14 mouse cellular contexts compared by ENCODE assay signal in genomic region chr13:82058872-82059271, GRCm38 (mm10).
DNase-seq lines count a peak whose midpoint lies in the region; ATAC-seq and TF ChIP-seq lines count a peak whose summit lies in the region.
"Had no signal": no experiment of that assay in that cellular context is flagged by ENCODE, and none has a peak within 500 bp of the region (broad histone marks: within the 10 kb centered on the region; RNA-seq: fewer than 3 reads in every experiment).

No protein-coding gene starts in this region.

- no peak overlapping the region for H3K4me2 ChIP-seq in embryonic facial prominence, embryonic 15.5 days (replicated peaks)
- H3K4me2 ChIP-seq in heart, embryonic 12.5 days, result no peak overlapping the region
- H3K4me2 ChIP-seq in limb, embryonic 14.5 days (replicated peaks; ENCODE audit: low read depth, low read length, severe bottlenecking), result no peak overlapping the region
- H3K4me2 ChIP-seq in liver, postnatal 0 days (ENCODE audit: low read depth, low read length), result no peak overlapping the region
- H3K4me2 ChIP-seq: kidney, embryonic 15.5 days; liver, embryonic 13.5 days; midbrain, embryonic 12.5 days; neural tube, embryonic 12.5 days had no signal

- ATAC-seq in embryonic facial prominence, embryonic 15.5 days (ENCODE audit: insufficient number of reproducible peaks, low FRiP score, low TSS enrichment, low read depth), result no peak
- ATAC-seq in heart, embryonic 12.5 days (ENCODE audit: insufficient number of reproducible peaks, low FRiP score), result no peak
- ATAC-seq in limb, embryonic 14.5 days (ENCODE audit: low FRiP score, low read depth), result no peak
- ATAC-seq in liver, postnatal 0 days, result no peak

- no peaks in the 10 kb centered on the region for H3K36me3 ChIP-seq in embryonic facial prominence, embryonic 15.5 days
- no peaks in the 10 kb centered on the region for H3K36me3 ChIP-seq in heart, embryonic 12.5 days
- no peaks in the 10 kb centered on the region for H3K36me3 ChIP-seq in limb, embryonic 14.5 days (ENCODE audit: control insufficient read depth, insufficient read depth, low read length)
- H3K36me3 ChIP-seq in liver, postnatal 0 days (replicated peaks; ENCODE audit: insufficient read depth, low read length), result no peaks in the 10 kb centered on the region
- H3K36me3 ChIP-seq: kidney, embryonic 15.5 days; liver, embryonic 13.5 days; midbrain, embryonic 12.5 days; neural tube, embryonic 12.5 days had no signal

- TF ChIP-seq EP300 in liver, postnatal 0 days (IDR thresholded peaks at IDR 0.05; ENCODE audit: low read depth), result no peak

- no peaks in the 10 kb centered on the region for H3K27me3 ChIP-seq in embryonic facial prominence, embryonic 15.5 days
- H3K27me3 ChIP-seq in heart, embryonic 12.5 days (replicated peaks), result no peaks in the 10 kb centered on the region
- H3K27me3 ChIP-seq in limb, embryonic 14.5 days (ENCODE audit: control insufficient read depth, insufficient read depth, low read length), result no peaks in the 10 kb centered on the region
- no peaks in the 10 kb centered on the region for H3K27me3 ChIP-seq in liver, postnatal 0 days (ENCODE audit: insufficient read depth, low read length)
- H3K27me3 ChIP-seq: kidney, embryonic 15.5 days; liver, embryonic 13.5 days; midbrain, embryonic 12.5 days; neural tube, embryonic 12.5 days had no signal

- H3K9me3 ChIP-seq in embryonic facial prominence, embryonic 15.5 days (replicated peaks), result no peaks in the 10 kb centered on the region
- H3K9me3 ChIP-seq in heart, embryonic 12.5 days (replicated peaks), result no peaks in the 10 kb centered on the region; the same call in 1 of the 2 replicates
- no peaks in the 10 kb centered on the region for H3K9me3 ChIP-seq in limb, embryonic 14.5 days (ENCODE audit: control insufficient read depth, low read length)
- no peaks in the 10 kb centered on the region for H3K9me3 ChIP-seq in liver, postnatal 0 days (ENCODE audit: low read length)
- H3K9me3 ChIP-seq: kidney, embryonic 15.5 days; liver, embryonic 13.5 days; midbrain, embryonic 12.5 days; neural tube, embryonic 12.5 days had no signal

- peak; percentile 42 to 56 for DNase-seq in heart, adult 18-20 months
- no peak for DNase-seq in heart, postnatal 4 days
- peak; percentile 28 for DNase-seq in limb, embryonic 14.5 days (ENCODE audit: low spot score)
- DNase-seq in liver, postnatal 0 days, result no peak
- DNase-seq in spleen, postnatal 10 days (ENCODE audit: low spot score in 2 of 2), result no peak
- no peak for DNase-seq in retina, embryonic 14.5 days (ENCODE audit: low spot score)
- DNase-seq: liver, embryonic 13.5 days; thymus, adult 18-20 months had no signal

- TF ChIP-seq CTCF in liver, postnatal 0 days (IDR thresholded peaks at IDR 0.05; ENCODE audit: low read depth), result no peak

- no peak overlapping the region for H3K9ac ChIP-seq in embryonic facial prominence, embryonic 15.5 days
- no peak overlapping the region for H3K9ac ChIP-seq in heart, embryonic 12.5 days
- H3K9ac ChIP-seq in limb, embryonic 14.5 days (ENCODE audit: low read depth, low read length, severe bottlenecking), result no peak overlapping the region
- H3K9ac ChIP-seq in liver, postnatal 0 days (replicated peaks), result no peak overlapping the region
- H3K9ac ChIP-seq: kidney, embryonic 15.5 days; liver, embryonic 13.5 days; midbrain, embryonic 12.5 days; neural tube, embryonic 12.5 days had no signal

- TF ChIP-seq POLR2A in limb, embryonic 14.5 days (IDR thresholded peaks at IDR 0.05; ENCODE audit: borderline replicate concordance, extremely low read depth, insufficient read depth, insufficient read length), result no peak

- 34% methylated on average over 3 of the region's 3 CpGs for WGBS in embryonic facial prominence, embryonic 15.5 days
- WGBS in heart, embryonic 12.5 days, result 69% methylated on average over 3 of the region's 3 CpGs
- 18% methylated on average over 3 of the region's 3 CpGs for WGBS in limb, embryonic 14.5 days
- WGBS in liver, postnatal 0 days (ENCODE audit: insufficient replicate concordance), result 69% methylated on average over 3 of the region's 3 CpGs

- peaks cover 19% of the 10 kb centered on the region for H3K4me1 ChIP-seq in embryonic facial prominence, embryonic 15.5 days
- peaks cover 18% of the 10 kb centered on the region for H3K4me1 ChIP-seq in heart, embryonic 12.5 days (replicated peaks)
- peaks cover 10% of the 10 kb centered on the region for H3K4me1 ChIP-seq in limb, embryonic 14.5 days (ENCODE audit: control insufficient read depth, insufficient read depth, low read length)
- H3K4me1 ChIP-seq in liver, postnatal 0 days (ENCODE audit: insufficient read depth), result no peaks in the 10 kb centered on the region
- H3K4me1 ChIP-seq: liver, embryonic 13.5 days had no signal

- peak overlapping the region; percentile 65 for H3K27ac ChIP-seq in embryonic facial prominence, embryonic 15.5 days (replicated peaks)
- peak overlapping the region; percentile 66; the same call in 1 of the 2 replicates for H3K27ac ChIP-seq in heart, embryonic 12.5 days (ENCODE audit: poor library complexity, severe bottlenecking)
- no peak overlapping the region for H3K27ac ChIP-seq in limb, embryonic 14.5 days (replicated peaks; ENCODE audit: low read depth, low read length)
- H3K27ac ChIP-seq in liver, postnatal 0 days (ENCODE audit: low read depth), result no peak overlapping the region
- H3K27ac ChIP-seq: kidney, embryonic 15.5 days; layer of hippocampus, adult 2 months; liver, embryonic 13.5 days; midbrain, embryonic 12.5 days; neural tube, embryonic 12.5 days had no signal

- H3K4me3 ChIP-seq in embryonic facial prominence, embryonic 15.5 days (replicated peaks), result no peak overlapping the region
- H3K4me3 ChIP-seq in heart, embryonic 12.5 days, result no peak overlapping the region
- no peak overlapping the region for H3K4me3 ChIP-seq in limb, embryonic 14.5 days (replicated peaks; ENCODE audit: low read length)
- no peak overlapping the region for H3K4me3 ChIP-seq in liver, postnatal 0 days (ENCODE audit: low read depth, low read length)
- H3K4me3 ChIP-seq: kidney, embryonic 15.5 days; layer of hippocampus, adult 2 months; liver, embryonic 13.5 days; midbrain, embryonic 12.5 days; neural tube, embryonic 12.5 days had no signal

Comparison
In these comparisons a context has a peak if more than half of its experiments do, and no peak if none do; other contexts are left out.
1. DNase-seq: peak in heart, adult 18-20 months (2 of 2) and limb, embryonic 14.5 days (single experiment); none in heart, postnatal 4 days (single experiment), liver, postnatal 0 days (single experiment), spleen, postnatal 10 days (0 of 2) and retina, embryonic 14.5 days (single experiment).
2. H3K27ac ChIP-seq: peak in embryonic facial prominence, embryonic 15.5 days (single experiment) and heart, embryonic 12.5 days (single experiment); none in limb, embryonic 14.5 days (single experiment) and liver, postnatal 0 days (single experiment).